Mouse (Mus musculus) right cerebral cortex, adult 2 months (tissue): ENCODE results near the gene Nccrp1.
"Not testable (repeated sequence)": the region's sequence is repeated elsewhere in the genome, so short reads cannot be mapped to it uniquely, and the experiment has no call there.

Experiments used
- DNase-seq, 2 experiments: peaks; one replicate each; pipeline ENCODE4 v3.0.0; 2021 to 2022; ENCODE audit warnings: low spot score in 2 of 2

The Nccrp1 gene

GRCm38 (mm10) chr7:28522536-28522935 lies 24.5 kb downstream of the Nccrp1 start, which contains the start of gene Ifnl3:
Ifnl3 (plus strand) TSS chr7:28522836.
- not testable (repeated sequence) for DNase-seq

DNA sequence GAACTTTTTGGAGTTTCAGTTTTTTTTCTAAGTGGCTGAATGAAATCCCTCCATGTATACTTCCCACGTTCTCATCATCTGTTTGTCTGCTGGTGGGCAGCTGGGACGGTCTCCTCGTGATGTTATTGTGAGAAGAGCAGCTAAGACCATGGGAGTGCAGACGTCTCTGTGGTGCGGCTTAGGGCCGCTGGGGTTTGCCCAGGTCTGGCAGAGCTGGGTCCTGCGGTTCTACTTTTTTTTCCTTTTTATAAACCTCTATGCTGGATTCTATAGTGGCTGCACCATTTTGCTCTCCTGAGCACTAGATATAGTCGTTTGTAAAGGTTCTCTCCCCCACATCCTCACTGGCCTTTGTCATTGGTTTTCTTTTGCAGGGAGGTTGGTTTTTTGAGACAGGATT lies 35.6 kb downstream of the Nccrp1 start:
- DNase-seq = no peak

- not testable (repeated sequence) for DNase-seq
Observed at GRCm38 (mm10) chr7:28510405-28510974, 36.6 kb downstream of the Nccrp1 start, which contains the start of gene Ifnl2. Ifnl2 (minus strand) TSS chr7:28510455.

DNA sequence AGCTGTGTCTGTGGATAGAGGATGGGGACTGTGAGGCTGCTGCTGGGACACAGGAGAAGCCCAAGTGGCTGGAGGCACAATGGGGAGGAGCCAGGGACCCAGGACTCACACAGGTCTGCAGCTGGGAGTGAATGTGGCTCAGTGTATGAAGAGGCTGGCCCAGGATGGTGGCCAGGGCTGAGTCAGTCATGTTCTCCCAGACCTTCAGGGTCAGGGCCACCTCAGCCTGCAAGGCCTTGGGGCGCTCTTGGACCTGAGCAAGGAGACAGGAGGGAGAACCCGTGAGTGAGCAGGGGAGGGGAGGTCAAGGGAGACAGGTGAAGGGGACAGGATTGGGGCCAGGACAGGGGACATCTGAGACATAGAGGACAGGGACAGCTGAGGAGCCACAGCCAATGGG lies 37.9 kb downstream of the Nccrp1 start:
- DNase-seq = not testable (repeated sequence)

DNA sequence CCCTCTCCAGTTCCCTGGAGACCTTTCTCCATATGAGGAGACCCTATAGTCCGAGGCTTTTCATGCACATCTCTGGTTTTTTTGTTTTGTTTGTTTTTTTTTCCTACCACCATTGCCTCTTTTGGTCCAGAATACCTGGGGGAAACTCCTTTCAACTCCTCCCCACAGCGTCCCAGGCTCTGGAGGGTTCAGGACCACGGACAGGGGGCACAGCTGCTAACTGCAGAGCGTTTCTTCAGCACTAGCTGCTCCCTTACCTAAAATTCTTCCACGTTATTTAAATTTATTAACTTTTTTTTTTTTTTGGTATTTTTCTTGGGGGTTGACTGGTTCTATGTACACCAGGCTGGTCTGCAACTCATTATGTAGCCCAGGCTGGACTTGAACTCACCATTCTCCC lies 41.5 kb downstream of the Nccrp1 start:
- no peak for DNase-seq

GRCm38 (mm10) chr7:28495426-28495825 lies 51.6 kb downstream of the Nccrp1 start:
- DNase-seq = no peak
